Mouse (Mus musculus) liver, adult 2 months (tissue): ENCODE measurements at regions not wholly inside any gene's neighbourhood (a gene's known extent, or its start where the extent isn't known, plus 50 kb on each side); places are given as distances from the start of the nearest gene placed in this dataset.

Experiments used
- DNase-seq: peaks from one replicate; pipeline ENCODE4 v3.0.0-alpha.2; 2011; ENCODE audit warnings: low read depth, low spot score; ENCODE audit errors: extremely low read depth
- H3K27ac ChIP-seq: fragments of 200-500 bp; replicated peaks from 2 replicates; pipeline ENCODE4 v1.5.1; 2012; ENCODE audit warnings: low read depth, mild to moderate bottlenecking, control low read depth, inconsistent platforms, low read length; ENCODE audit not compliant: insufficient read depth
- H3K27me3 ChIP-seq: fragments of 200-500 bp; 2 replicates; pipeline ENCODE4 v1.6.1; 2012; ENCODE audit warnings: mild to moderate bottlenecking, moderate library complexity, low read length, inconsistent platforms; ENCODE audit not compliant: control insufficient read depth, insufficient read depth
- H3K36me3 ChIP-seq: fragments of 200-500 bp; 2 replicates; pipeline ENCODE4 v1.6.1; 2012; ENCODE audit warnings: low read length, inconsistent platforms; ENCODE audit not compliant: control insufficient read depth, insufficient read depth
- H3K4me1 ChIP-seq: fragments of 200-500 bp; 2 replicates; pipeline ENCODE4 v1.6.1; 2011; ENCODE audit warnings: low read length; ENCODE audit not compliant: control insufficient read depth, insufficient read depth
- H3K4me3 ChIP-seq: fragments of 200-500 bp; 2 replicates; pipeline ENCODE4 v1.5.1; 2011; ENCODE audit warnings: low read depth, mild to moderate bottlenecking, control low read depth, low read length, moderate library complexity; ENCODE audit not compliant: insufficient read depth
- H3K79me2 ChIP-seq: fragments of 200-500 bp; 2 replicates; pipeline ENCODE4 v1.6.1; 2012; ENCODE audit warnings: inconsistent platforms, mild to moderate bottlenecking, low read length, moderate library complexity; ENCODE audit not compliant: control insufficient read depth, insufficient read depth
- H3K9ac ChIP-seq: fragments of 200-500 bp; 2 replicates; pipeline ENCODE4 v1.6.1; 2012; ENCODE audit warnings: low read depth, mild to moderate bottlenecking, control low read depth, inconsistent platforms, low read length
- CTCF ChIP-seq: fragments of 200-500 bp; IDR thresholded peaks from 2 replicates; pipeline ENCODE4 v1.5.1; 2011; ENCODE audit warnings: low read depth, low read length, control low read depth
- POLR2A ChIP-seq: fragments of 200-500 bp; IDR thresholded peaks from 2 replicates; pipeline ENCODE4 v1.6.1; 2011; ENCODE audit warnings: low read length, control low read depth; ENCODE audit not compliant: insufficient read depth; ENCODE audit errors: extremely low read depth
- WGBS: fragments of 180-500 bp; shearing (Covaris S2); methylation state at CpG from one replicate; pipeline ENCODE4 v1.1.7; 2018; 5-methylcytosine and 5-hydroxymethylcytosine counted together

GRCm38 (mm10) chr3:60196031-60196430 lies 114.4 kb downstream of the Sucnr1 start:
- Histone ChIP-seq H3K36me3 (no peaks in the 10 kb centered on the region), H3K27me3 (no peaks in the 10 kb centered on the region), H3K79me2 (no peaks in the 10 kb centered on the region), H3K27ac (no peak overlapping the region), H3K9ac (no peak overlapping the region), H3K4me3 (no peak overlapping the region), H3K4me1 (no peaks in the 10 kb centered on the region)
- 97% methylated on average over 3 of the region's 3 CpGs for WGBS
- DNase-seq: no peak
- TF ChIP-seq CTCF: no peak
- TF ChIP-seq POLR2A: no peak

- Histone ChIP-seq H3K36me3 (no peaks in the 10 kb centered on the region), H3K4me3 (no peak overlapping the region), H3K9ac (no peak overlapping the region), H3K79me2 (no peaks in the 10 kb centered on the region), H3K27ac (no peak overlapping the region), H3K4me1 (no peaks in the 10 kb centered on the region), H3K27me3 (no peaks in the 10 kb centered on the region)
- 79% methylated on average over 1 of the region's 1 CpGs for WGBS
- DNase-seq: peak; percentile 54
- no peak for TF ChIP-seq POLR2A
- TF ChIP-seq CTCF: no peak
These were observed 126.3 kb downstream of the Sucnr1 start for GRCm38 (mm10) chr3:60207936-60208335.

GRCm38 (mm10) chr3:60218938-60219337 lies 137.3 kb downstream of the Sucnr1 start:
- no peak for DNase-seq

GRCm38 (mm10) chr3:60240664-60241063 lies 159.0 kb downstream of the Sucnr1 start:
- no peak for TF ChIP-seq POLR2A
- TF ChIP-seq CTCF: no peak

More at GRCm38 (mm10) chr3:60218938-60219337, 137.3 kb downstream of the Sucnr1 start:
- H3K27me3 ChIP-seq: no peaks in the 10 kb centered on the region
- no peaks in the 10 kb centered on the region for H3K4me1 ChIP-seq
- no peak overlapping the region for H3K27ac ChIP-seq
- H3K9ac ChIP-seq: no peak overlapping the region
- H3K4me3 ChIP-seq: no peak overlapping the region
- H3K79me2 ChIP-seq: no peaks in the 10 kb centered on the region
- H3K36me3 ChIP-seq: no peaks in the 10 kb centered on the region
- WGBS: 67% methylated on average over 3 of the region's 3 CpGs
- TF ChIP-seq POLR2A (no peak), CTCF (no peak)

GRCm38 (mm10) chr3:60266666-60267415 lies 185.2 kb downstream of the Sucnr1 start:
- DNase-seq: no peak
- 92% methylated on average over 3 of the region's 3 CpGs for WGBS
- no peak for TF ChIP-seq CTCF
- no peak for TF ChIP-seq POLR2A

More at GRCm38 (mm10) chr3:60240664-60241063, 159.0 kb downstream of the Sucnr1 start:
- no peaks in the 10 kb centered on the region for H3K79me2 ChIP-seq
- H3K4me3 ChIP-seq: no peak overlapping the region
- no peaks in the 10 kb centered on the region for H3K27me3 ChIP-seq
- H3K27ac ChIP-seq: no peak overlapping the region
- DNase-seq: no peak
- no peaks in the 10 kb centered on the region for H3K36me3 ChIP-seq
- H3K9ac ChIP-seq: no peak overlapping the region
- H3K4me1 ChIP-seq: no peaks in the 10 kb centered on the region

GRCm38 (mm10) chr3:60267416-60268174 lies 185.9 kb downstream of the Sucnr1 start:
- no peaks in the 10 kb centered on the region for H3K4me1 ChIP-seq
- no peak overlapping the region for H3K27ac ChIP-seq
- H3K9ac ChIP-seq: no peak overlapping the region
- no peaks in the 10 kb centered on the region for H3K79me2 ChIP-seq
- TF ChIP-seq POLR2A: no peak
- no peak for TF ChIP-seq CTCF
- no peak overlapping the region for H3K4me3 ChIP-seq
- H3K36me3 ChIP-seq: no peaks in the 10 kb centered on the region
- DNase-seq: peak; percentile 34
- no peaks in the 10 kb centered on the region for H3K27me3 ChIP-seq

More at GRCm38 (mm10) chr3:60266666-60267415, 185.2 kb downstream of the Sucnr1 start:
- Histone ChIP-seq H3K36me3 (no peaks in the 10 kb centered on the region), H3K4me1 (no peaks in the 10 kb centered on the region), H3K27ac (no peak overlapping the region), H3K27me3 (no peaks in the 10 kb centered on the region), H3K79me2 (no peaks in the 10 kb centered on the region), H3K9ac (no peak overlapping the region), H3K4me3 (no peak overlapping the region)
